In genomic region chr8:126139546-126139870, GRCm38 (mm10) we compare ENCODE assay signal across 8 mouse cellular contexts.
DNase-seq lines count a peak whose midpoint lies in the region; ATAC-seq lines count a peak whose summit lies in the region.

No protein-coding gene starts in this region.

- H3K9ac ChIP-seq in kidney, embryonic 14.5 days (ENCODE audit: low read depth, low read length) = peak overlapping the region; percentile 60; the same call in 1 of the 2 replicates
- 0 out of 2 replicates have a peak overlapping the region, but pooled peaks have one; percentile 63 for H3K9ac ChIP-seq in midbrain, embryonic 12.5 days (replicated peaks)

- no peak for DNase-seq in kidney, postnatal 25 days
- DNase-seq in embryonic facial prominence, embryonic 10.5 days (ENCODE audit: low spot score) = no peak
- no peak for DNase-seq in hindbrain, embryonic 10.5 days (ENCODE audit: low spot score)
- no peak for DNase-seq in kidney, postnatal 4 days
- DNase-seq in right cerebral cortex, postnatal 14 days = no peak

- peak overlapping the region; percentile 99 for H3K4me2 ChIP-seq in kidney, embryonic 14.5 days (replicated peaks; ENCODE audit: low read depth, low read length)
- peak overlapping the region; percentile 94 for H3K4me2 ChIP-seq in midbrain, embryonic 12.5 days (replicated peaks)

- H3K27ac ChIP-seq in kidney, embryonic 14.5 days (ENCODE audit: low read depth, low read length) = no peak overlapping the region
- no peak overlapping the region for H3K27ac ChIP-seq in embryonic facial prominence, embryonic 10.5 days (replicated peaks)
- peak overlapping the region; percentile 74; the same call in 1 of the 2 replicates for H3K27ac ChIP-seq in hindbrain, embryonic 10.5 days
- H3K27ac ChIP-seq in midbrain, embryonic 12.5 days (replicated peaks) = no peak overlapping the region

- peaks cover 19% of the 10 kb centered on the region for H3K27me3 ChIP-seq in kidney, embryonic 14.5 days (ENCODE audit: control insufficient read depth, insufficient read depth, low read length)
- H3K27me3 ChIP-seq in embryonic facial prominence, embryonic 10.5 days (replicated peaks; ENCODE audit: low read depth, poor library complexity, severe bottlenecking) = peaks cover 72% of the 10 kb centered on the region
- peaks cover 74% of the 10 kb centered on the region for H3K27me3 ChIP-seq in hindbrain, embryonic 10.5 days (ENCODE audit: insufficient read depth, poor library complexity, severe bottlenecking)
- H3K27me3 ChIP-seq in midbrain, embryonic 12.5 days = peaks cover 48% of the 10 kb centered on the region

- H3K4me3 ChIP-seq in kidney, embryonic 14.5 days (ENCODE audit: low read length) = peak overlapping the region; percentile 53
- H3K4me3 ChIP-seq in embryonic facial prominence, embryonic 10.5 days = peak overlapping the region; percentile 71
- peak overlapping the region; percentile 65 for H3K4me3 ChIP-seq in hindbrain, embryonic 10.5 days
- peak overlapping the region; percentile 56 for H3K4me3 ChIP-seq in midbrain, embryonic 12.5 days

- ATAC-seq in kidney, embryonic 14.5 days (ENCODE audit: low FRiP score, low TSS enrichment) = peak; percentile 34; the same call in 1 of the 2 replicates
- no peak for ATAC-seq in midbrain, embryonic 12.5 days (ENCODE audit: low FRiP score, low read depth)
- ATAC-seq in megakaryocyte progenitor cell, adult 5-6 weeks (replicated peaks; ENCODE audit: poor library complexity) = no peak

- WGBS in kidney, embryonic 14.5 days = 17% methylated on average over 11 of the region's 11 CpGs
- WGBS in embryonic facial prominence, embryonic 10.5 days = 15% methylated on average over 11 of the region's 11 CpGs
- 14% methylated on average over 11 of the region's 11 CpGs for WGBS in hindbrain, embryonic 10.5 days
- 13% methylated on average over 11 of the region's 11 CpGs for WGBS in midbrain, embryonic 12.5 days

- H3K9me3 ChIP-seq in kidney, embryonic 14.5 days (ENCODE audit: control insufficient read depth, low read length) = no peaks in the 10 kb centered on the region
- no peaks in the 10 kb centered on the region for H3K9me3 ChIP-seq in embryonic facial prominence, embryonic 10.5 days
- no peaks in the 10 kb centered on the region for H3K9me3 ChIP-seq in hindbrain, embryonic 10.5 days
- no peaks in the 10 kb centered on the region for H3K9me3 ChIP-seq in midbrain, embryonic 12.5 days

- H3K4me1 ChIP-seq in kidney, embryonic 14.5 days (ENCODE audit: control insufficient read depth, insufficient read depth, low read length) = peaks cover 12% of the 10 kb centered on the region
- peaks cover 15% of the 10 kb centered on the region for H3K4me1 ChIP-seq in embryonic facial prominence, embryonic 10.5 days
- peaks cover 15% of the 10 kb centered on the region for H3K4me1 ChIP-seq in hindbrain, embryonic 10.5 days (replicated peaks)
- H3K4me1 ChIP-seq in midbrain, embryonic 12.5 days = peaks cover 10% of the 10 kb centered on the region; the same call in 1 of the 2 replicates

- no peaks in the 10 kb centered on the region for H3K36me3 ChIP-seq in kidney, embryonic 14.5 days (ENCODE audit: control insufficient read depth, insufficient read depth, low read length)
- no peaks in the 10 kb centered on the region for H3K36me3 ChIP-seq in embryonic facial prominence, embryonic 10.5 days (replicated peaks)
- H3K36me3 ChIP-seq in hindbrain, embryonic 10.5 days = no peaks in the 10 kb centered on the region
- H3K36me3 ChIP-seq in midbrain, embryonic 12.5 days = no peaks in the 10 kb centered on the region
